Mouse (Mus musculus): Measurements from ENCODE around the gene Rrp36.

DNA sequence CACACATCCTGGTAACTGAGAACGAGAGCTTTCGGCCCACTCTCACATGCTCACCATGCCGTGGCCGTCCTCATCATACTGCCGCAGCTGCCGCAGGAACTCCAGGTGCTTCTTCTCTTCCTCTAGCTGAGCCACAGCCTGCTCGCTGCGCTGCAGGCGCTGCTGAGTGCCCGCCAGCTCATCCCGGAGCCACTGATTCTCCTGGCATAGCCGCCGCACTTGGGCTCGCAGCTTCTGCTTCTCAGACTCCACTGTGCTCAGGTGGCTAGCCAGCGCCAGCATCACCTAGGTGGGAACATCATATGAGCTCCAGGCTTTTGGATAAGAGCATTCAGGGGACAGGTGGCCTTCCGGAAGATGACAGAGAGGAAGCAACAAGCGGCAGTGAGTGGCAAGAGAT, 32.1 kb downstream of the Rrp36 start:
- TF ChIP-seq CTCF (IDR thresholded peaks at IDR 0.05; ENCODE audit: borderline replicate concordance, extremely low read depth, insufficient read depth, insufficient read length) (no peak), POLR2A (IDR thresholded peaks at IDR 0.05; ENCODE audit: borderline replicate concordance, extremely low read depth, insufficient read depth, insufficient read length, poor library complexity, severe bottlenecking) (no peak)

All from brain, embryonic 14.5 days (tissue).